Mouse (Mus musculus) kidney, postnatal 36 days (tissue): ENCODE results near the gene Capzb.

Source experiments
- DNase-seq, 2 experiments: peaks; one replicate each; pipeline ENCODE4 v3.0.0; 2021 to 2022; ENCODE audit warnings: mixed read lengths in 2 of 2

Capzb gene

GRCm38 (mm10) chr4:139240334-139240733 is 47.6 kb downstream of the Capzb start:
- DNase-seq: no peak

GRCm38 (mm10) chr4:139241678-139242606 is 49.2 kb downstream of the Capzb start:
- DNase-seq: peak; percentile 23 to 40

GRCm38 (mm10) chr4:139242607-139242955 is 49.9 kb downstream of the Capzb start:
- peak; percentile 47 to 50 for DNase-seq

- no peak for DNase-seq
Measured at GRCm38 (mm10) chr4:139244176-139244575, 51.5 kb downstream of the Capzb start.

DNA sequence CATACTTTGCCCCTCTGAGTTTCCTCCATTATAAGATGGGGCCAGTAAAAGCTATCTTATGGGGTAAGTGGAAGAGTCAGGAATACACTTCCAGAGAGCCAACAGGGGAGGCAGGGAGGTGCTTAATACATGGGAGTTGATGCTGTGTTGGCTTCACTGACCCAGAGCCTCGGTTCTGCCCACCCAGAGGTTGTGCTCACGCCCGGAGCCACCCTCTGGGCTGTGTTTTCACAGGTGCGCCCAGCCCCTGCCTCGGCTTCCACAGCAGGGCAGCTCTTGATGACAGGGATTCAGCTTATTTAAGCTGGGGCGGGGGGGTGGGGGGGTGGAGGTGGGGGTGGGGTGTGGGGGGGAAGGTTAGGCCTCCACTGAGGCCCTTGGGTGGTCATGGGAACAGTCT is 52.1 kb downstream of the Capzb start:
- no peak for DNase-seq

GRCm38 (mm10) chr4:139245534-139245933 is 52.8 kb downstream of the Capzb start:
- no peak for DNase-seq

DNA sequence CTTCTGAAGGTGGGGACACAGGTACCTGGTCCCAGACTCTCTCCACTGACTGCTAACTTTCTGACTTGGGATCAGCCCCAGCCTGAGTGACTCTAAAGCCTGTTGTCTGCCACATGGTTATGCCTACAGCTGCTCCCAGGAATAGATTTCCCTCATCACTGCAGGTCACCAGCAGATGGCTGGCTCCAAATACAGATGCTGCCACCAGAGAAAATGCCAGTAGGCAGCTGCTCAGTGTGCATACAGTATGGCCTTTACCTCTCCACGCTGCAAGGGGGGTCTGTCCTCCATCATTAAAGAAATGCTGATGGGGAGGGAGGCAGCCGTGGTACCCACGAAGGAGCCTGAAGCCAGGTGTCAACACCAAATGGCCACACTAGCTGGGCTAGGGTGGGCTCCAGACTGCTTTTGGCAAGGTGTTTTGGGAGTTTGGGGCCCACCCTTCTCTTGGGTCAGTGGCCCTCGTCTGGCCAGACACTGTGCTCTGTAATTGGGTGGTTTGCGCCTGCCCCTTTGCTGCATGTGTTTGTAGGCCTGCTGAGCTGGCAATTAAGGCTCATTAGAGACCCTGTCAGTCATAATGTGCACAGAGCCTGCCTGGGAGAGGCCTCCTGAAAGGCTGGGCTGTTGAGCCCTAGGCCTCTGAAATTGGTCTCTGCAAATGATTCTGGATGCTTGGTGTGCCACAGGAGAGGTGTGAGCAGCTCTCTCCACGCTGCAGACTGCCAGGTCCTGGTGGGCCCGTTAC is 53.6 kb downstream of the Capzb start:
- DNase-seq: no peak

GRCm38 (mm10) chr4:139247966-139248365 is 55.3 kb downstream of the Capzb start:
- DNase-seq: no peak

GRCm38 (mm10) chr4:139248736-139249135 is 56.0 kb downstream of the Capzb start:
- no peak for DNase-seq

DNA sequence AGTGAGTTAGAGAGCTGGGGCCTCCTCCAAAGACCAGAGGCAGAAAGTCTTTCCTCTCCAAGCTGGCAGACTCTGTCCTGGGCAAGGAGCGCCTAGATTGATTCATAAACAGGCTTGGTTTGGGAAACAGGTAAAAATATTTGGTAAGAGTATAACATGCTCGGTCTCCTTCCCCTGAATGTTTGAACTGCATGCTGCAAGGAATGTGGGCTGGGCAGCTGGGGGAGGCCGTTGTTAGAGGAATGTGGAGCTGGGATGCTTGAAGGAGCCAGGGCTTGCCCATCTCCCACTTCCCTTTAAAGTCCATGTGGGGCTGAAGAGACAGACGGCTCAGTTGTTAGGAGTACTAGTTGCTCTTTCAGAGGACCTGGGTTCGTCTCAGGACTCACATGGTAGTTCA is 57.3 kb downstream of the Capzb start:
- peak in 1 of 2 experiments; percentile 35 for DNase-seq

DNA sequence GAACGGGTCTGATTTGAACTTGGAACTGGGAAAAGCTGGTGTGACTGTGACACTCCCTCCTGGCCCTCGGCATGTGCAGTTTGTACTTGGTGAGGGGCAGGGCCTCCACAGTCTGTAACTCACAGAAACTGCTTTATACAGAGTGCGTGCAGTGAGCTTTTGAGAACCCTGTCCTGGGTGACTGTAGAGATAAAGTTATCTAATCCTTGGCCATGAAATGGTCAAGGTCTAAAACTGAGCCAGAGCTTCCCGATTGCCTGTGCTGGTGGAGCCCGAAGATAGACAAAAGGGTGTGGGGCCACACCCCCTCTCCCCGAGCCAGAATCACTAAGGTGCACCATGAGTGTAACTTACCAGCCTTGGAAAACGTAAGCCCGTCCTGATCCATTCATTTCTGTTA is 58.2 kb downstream of the Capzb start:
- no peak for DNase-seq

DNA sequence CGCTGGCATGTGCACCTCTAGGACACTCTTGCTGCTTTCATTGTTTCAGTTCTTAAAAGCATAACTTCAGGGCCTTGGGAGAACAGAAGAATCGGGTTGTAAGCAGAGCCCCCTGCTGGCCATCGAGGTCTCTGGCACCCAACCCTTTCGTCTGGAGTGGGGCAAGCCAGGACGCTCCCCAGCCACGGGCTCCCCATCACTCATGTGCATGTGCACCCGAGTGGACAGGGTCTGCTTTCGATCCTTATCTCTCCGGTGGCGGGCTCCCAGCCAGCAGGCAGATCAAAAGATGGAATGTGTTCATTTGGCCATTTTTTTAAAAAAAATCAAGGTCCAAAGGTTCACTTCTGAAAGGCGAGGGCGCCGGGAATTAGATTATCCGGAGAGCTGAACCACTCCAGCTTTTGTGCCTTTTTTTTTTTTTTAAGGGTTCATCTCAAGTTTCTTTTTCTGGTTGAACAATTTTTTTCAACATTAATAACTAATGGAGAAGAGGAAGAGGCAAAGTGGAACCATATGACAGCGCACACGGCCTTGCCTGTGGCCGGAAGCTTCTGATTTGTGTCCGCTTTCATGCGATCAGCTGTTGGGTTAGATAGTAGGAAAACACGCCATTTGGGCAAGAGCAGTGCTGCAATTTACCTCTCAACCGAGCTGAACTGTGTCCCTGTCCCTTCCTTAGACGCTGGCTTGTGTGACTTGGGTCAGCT is 59.5 kb downstream of the Capzb start:
- DNase-seq: peak; percentile 82 to 88

DNA sequence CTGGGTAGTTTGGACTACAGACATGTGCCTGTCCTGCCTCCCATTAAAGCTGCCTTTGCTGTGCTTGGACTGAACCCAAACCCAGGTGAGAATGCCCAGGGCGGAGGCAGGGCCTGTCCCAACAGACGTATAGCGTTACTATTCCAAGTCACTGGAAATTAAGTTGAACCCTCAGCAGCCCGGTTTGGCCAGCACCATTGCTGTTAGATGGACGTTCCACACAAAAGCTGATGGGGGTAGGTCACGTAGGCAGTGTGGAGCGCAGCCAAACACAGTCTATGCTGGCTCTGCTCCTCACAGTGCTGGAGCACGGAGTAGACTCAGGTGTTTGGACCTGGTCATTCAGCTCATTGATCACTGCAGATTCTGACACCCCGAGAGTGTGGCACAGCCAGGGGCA is 60.5 kb downstream of the Capzb start:
- DNase-seq: peak; percentile 23 to 42

DNA sequence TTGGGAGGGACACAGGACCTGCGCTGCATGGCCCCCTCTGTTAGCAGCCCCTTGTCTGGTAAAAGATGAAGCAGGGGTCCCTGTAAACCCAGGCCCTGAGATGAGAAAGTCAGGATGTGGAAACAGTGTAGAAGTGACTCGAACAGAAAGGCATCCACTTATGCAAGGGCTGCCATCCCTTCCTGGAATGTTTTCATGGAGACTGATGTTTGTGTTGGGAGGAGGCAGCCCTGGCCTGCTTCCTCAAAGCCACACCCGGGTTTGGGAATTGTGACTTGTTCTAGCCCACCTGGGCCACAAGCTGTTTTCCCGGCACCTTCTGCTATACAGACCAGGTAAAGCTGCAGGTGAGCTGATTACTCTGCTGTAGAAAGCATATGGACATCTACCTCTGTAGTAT is 63.4 kb downstream of the Capzb start:
- DNase-seq: no peak

GRCm38 (mm10) chr4:139256708-139257107 is 64.0 kb downstream of the Capzb start:
- DNase-seq: no peak

GRCm38 (mm10) chr4:139258621-139259301 is 66.1 kb downstream of the Capzb start:
- no peak for DNase-seq

GRCm38 (mm10) chr4:139259302-139259871 is 66.7 kb downstream of the Capzb start:
- no peak for DNase-seq

DNA sequence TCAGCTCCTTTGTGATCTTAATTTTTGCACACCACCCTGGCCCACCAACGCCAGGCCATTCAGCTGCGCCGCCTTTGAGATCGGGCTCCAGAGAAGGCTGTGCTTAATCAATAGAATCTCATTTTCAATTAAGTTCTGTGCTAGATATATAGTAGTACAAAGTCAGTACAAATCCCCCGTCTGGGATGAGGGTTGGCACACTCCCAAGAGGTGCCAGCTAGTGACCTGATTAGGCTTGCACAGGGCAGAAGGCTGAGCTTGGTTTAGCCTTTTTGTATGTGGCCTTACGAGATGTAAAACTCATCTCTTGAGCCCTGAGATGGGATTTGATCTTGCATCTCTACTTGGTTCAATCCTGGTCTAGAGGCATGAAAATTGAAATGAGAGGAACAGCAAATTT is 70.3 kb downstream of the Capzb start:
- peak in 1 of 2 experiments; percentile 27 for DNase-seq

- DNase-seq: no peak
Measured at GRCm38 (mm10) chr4:139265783-139266499, 73.2 kb downstream of the Capzb start.

DNA sequence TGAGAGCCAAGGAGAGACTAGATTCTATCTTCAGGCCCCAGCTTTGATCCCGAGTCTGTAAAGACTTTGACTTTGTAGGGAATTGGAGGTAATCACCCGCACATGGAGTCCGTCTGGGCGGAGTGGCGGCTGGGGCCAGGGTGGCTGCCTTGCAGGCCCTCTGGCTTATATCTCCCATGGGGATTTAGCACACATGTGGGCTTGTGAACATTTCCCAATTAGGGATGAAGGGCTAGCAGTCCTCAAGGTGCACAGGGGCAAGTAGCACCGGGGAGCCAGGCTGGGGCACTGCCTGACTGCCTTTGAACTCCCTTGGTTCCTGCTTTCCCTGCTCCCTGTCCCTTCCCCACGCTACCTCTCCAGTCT is 73.8 kb downstream of the Capzb start:
- no peak for DNase-seq

DNA sequence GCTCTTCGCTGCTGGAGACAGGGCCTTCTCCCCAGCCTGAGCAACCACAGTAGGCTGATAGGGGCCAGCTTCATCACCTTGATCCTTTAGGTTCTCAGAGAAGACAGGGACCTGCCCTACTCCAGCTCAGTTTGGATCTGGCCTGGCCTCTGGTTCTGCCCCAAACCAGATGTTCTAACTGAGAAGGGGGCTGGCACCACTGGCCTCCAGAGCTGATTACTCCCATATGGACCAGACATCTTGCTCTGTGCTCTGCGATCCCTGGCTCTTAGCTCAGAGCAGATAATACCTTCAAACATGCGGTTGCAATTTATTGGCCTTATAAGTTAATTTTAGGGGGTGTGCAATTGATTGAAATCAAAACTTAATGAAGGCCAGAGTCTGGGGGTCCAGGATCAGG is 74.6 kb downstream of the Capzb start:
- DNase-seq: no peak

GRCm38 (mm10) chr4:139268242-139268641 is 75.5 kb downstream of the Capzb start:
- DNase-seq: no peak
